Mouse (Mus musculus): ENCODE measurements at regions not wholly inside any gene's neighbourhood (a gene's known extent, or its start where the extent isn't known, plus 50 kb on each side); places are given as distances from the start of the nearest gene placed in this dataset.

DNA sequence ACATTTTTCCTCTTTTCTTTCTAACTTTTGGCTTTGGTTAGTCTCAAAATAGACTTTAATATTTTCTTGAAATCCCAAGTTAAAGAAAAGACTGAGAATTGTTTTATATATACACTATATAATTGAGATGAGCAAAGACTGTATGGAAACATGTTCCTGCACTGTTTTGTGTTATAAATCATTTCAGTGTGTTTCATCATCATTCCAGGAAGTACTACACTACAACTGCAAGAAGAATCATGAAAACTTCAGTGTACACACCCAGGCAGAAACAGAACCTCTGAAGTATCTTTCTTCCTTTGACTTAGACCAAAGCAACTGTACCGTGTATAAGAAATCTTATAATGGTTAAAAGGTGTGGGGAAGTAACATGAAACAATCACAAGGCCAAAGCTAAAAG, 816.2 kb downstream of the Efna5 start:
- DNase-seq: no peak

DNA sequence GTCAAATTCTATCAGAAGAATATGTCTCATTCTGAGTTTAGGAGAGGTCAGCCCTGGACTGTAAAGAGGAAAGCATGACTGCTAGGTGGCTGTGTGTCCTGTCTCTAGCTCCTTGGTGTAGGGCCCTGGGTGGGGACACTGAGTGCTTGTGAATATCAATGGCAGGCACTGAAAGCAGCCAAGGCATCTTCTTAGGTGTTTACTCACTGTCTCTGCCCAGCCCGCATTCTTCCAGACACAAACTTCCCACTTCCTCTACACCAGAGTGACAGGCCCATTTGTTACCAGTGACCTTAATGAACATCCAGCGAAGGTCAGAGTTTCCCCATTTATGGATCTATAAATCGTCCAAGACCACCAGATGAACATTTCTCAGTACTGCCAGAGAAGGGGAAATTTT, 823.1 kb downstream of the Efna5 start:
- DNase-seq: no peak

DNA sequence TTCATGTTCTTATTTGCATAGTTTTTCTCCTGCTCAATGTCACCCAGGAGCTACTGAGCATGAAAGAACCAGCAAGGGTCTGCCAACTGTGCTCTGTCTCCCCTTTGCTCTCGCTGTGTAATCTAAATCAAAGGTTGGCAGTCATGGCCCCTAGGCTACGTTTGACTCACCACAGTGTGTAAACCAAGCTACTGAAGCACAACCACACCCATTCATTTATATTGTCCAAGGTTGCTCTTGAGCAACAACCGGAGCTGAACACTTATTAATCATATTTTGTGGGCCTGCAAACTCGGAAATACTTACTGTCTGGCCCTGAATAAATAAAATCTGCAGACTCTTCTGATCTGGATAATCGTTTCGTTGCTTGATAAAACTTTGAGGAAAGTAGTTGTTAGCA, 826.3 kb downstream of the Efna5 start:
- no peak for DNase-seq

DNA sequence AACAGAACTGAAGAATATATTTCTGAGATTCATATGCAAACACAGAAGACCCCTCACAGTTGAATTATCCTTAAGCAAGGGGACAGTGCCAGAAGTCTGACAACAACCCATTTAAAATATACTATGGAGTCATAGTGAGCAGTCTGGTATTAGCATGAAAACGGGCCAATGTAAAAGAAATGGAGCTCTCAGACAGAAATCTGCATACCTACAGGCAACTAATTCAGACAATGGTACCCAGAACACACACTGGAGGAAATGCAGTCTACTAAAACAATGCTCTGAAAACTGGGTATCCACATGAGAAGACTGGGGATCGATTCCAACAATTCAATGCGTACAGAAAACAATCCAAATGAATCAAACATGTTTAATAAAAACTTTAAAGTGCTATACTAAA, 832.1 kb downstream of the Efna5 start:
- no peak for DNase-seq

DNA sequence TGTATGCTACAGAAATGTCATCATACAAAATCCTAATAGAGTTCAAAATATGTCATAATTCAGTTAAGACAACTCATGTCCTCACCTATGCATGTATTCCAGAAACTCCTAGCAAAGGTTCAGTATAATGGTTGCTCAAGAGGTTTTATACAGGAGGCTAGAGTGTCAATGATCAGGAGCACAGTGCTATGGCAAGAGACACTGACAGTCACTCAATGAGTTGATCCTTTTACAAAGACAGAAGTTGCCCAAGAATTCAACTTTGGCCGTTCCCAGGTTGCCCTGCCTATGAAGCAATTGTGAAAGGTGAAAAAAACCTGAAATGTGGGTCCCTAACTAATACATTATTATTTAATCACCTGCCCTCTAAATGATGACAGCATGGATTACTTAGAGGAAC, 850.5 kb downstream of the Efna5 start:
- DNase-seq: no peak
